Mouse (Mus musculus) neutrophil, adult 5-6 weeks (primary cell): ENCODE data around the gene Ugt2b37. TPM values are rescaled to one million over a fixed set of nuclear protein-coding genes. Genes with fewer than 3 reads are reported as not detected.
"Not testable (repeated sequence)": the region's sequence is repeated elsewhere in the genome, so short reads cannot be mapped to it uniquely, and the experiment has no call there.

Source experiments
- ATAC-seq: fragments of 151-379, 151-347 bp; 2 replicates; pipeline ENCODE4 v1.8.0; 2017; ENCODE audit warnings: mild to moderate bottlenecking, moderate TSS enrichment; ENCODE audit not compliant: insufficient number of reproducible peaks, poor library complexity, low FRiP score, severe bottlenecking; ENCODE audit errors: extremely low read depth
- total RNA-seq: library from RNA; stranded (forward); fragments of 200-1000 nt; gene quantifications from 2 replicates; pipeline ENCODE4 v1.2.3, GENCODE M21; 2017

Gene Ugt2b37
- total RNA-seq, result not detected in 2 replicates

- not testable (repeated sequence) for ATAC-seq
These were observed at the start of gene Ugt2b37 for GRCm38 (mm10) chr5:87254676-87255075. Gene Ugt2b37, minus strand, starts transcription at chr5:87254804.

GRCm38 (mm10) chr5:87286180-87286579, 31.6 kb upstream of the Ugt2b37 start:
- ATAC-seq, result not testable (repeated sequence)

GRCm38 (mm10) chr5:87275986-87276385, 21.4 kb upstream of the Ugt2b37 start:
- ATAC-seq, result not testable (repeated sequence)

GRCm38 (mm10) chr5:87275581-87275980, 21.0 kb upstream of the Ugt2b37 start:
- no peak for ATAC-seq

- ATAC-seq, result no peak
These were observed 1.2 kb upstream of the Ugt2b37 start for GRCm38 (mm10) chr5:87255831-87256230.

- not testable (repeated sequence) for ATAC-seq
These were observed 12.5 kb downstream of the Ugt2b37 start for GRCm38 (mm10) chr5:87242140-87242539.

- ATAC-seq, result not testable (repeated sequence)
These were observed 58.2 kb downstream of the Ugt2b37 start for GRCm38 (mm10) chr5:87196430-87196829.

Other genes with a start within 250 kb of the Ugt2b37 start
- not detected in 2 replicates for gene Ugt2b36, start 162.2 kb downstream of the Ugt2b37 start, total RNA-seq
- gene Ugt2b5, start 114.5 kb downstream of the Ugt2b37 start, total RNA-seq, result not detected in 2 replicates
- not detected in 2 replicates for gene Ugt2a3, start 82.4 kb upstream of the Ugt2b37 start, total RNA-seq
- gene Ugt2b38, start 169.4 kb upstream of the Ugt2b37 start, total RNA-seq, result not detected in 2 replicates
- not detected in 2 replicates for gene Ugt2a2, start 227.5 kb upstream of the Ugt2b37 start, total RNA-seq
- gene Gm43638, start 232.0 kb upstream of the Ugt2b37 start, total RNA-seq, result not detected in 2 replicates
- gene Ugt2a1, start 236.1 kb upstream of the Ugt2b37 start, total RNA-seq, result not detected in 2 replicates